Mouse (Mus musculus): ENCODE data around the gene Clhc1. TPM values are rescaled to one million over a fixed set of nuclear protein-coding genes. Genes with fewer than 3 reads are reported as not detected.
A peak's percentile ranks its signal among the peaks of the same experiment; 100 is the strongest.
"Not testable (repeated sequence)": the region's sequence is repeated elsewhere in the genome, so short reads cannot be mapped to it uniquely, and the experiment has no call there.

Gene Clhc1
- 0.21 to 4.8 TPM (median 2.6 TPM) in 3 replicates for total RNA-seq (2017)

DNA sequence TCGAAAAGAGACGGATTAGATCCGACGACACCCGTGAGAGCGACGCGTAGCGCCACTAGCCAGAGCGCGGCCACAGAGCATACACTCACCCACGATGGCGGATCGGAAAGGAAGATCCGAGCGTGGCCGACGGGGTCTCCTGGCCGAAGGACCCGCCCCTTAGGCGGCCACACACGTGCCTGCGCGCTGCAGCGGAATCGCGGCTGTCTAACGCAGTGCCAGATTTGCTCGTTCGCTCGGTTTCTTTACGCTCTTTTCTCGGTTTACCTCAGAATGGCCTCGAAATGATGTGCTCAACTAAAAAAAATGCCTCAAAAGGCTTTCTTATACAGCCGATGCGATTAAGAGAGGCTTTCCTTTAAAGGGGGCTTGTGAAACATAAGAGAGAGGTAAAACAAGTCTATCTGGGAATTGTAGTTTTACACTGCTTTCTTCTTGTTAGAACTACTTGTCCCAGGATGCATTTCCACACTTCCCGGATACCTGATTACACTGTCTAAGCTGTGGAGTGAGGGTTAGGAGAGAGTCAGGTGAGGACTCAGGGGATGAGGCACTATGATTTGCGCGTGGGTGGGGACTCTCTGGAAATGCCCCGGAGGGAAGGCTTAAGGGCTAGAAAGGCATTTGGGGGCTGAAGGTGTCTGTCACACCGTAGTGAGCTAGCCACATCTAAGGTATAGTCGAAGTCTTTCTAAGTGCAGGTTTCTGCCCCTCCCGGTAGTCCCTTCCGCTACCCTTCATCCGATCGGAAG is at the start of gene Clhc1, which contains the start of gene Rps27a:
Gene Clhc1 (plus strand): TSS at position 199 of the 752 bp plus-strand sequence.
Gene Rps27a (minus strand): TSS at position 358 of the 752 bp plus-strand sequence.
- ATAC-seq (replicated peaks; ENCODE audit: insufficient number of reproducible peaks, low FRiP score, low TSS enrichment, poor library complexity, severe bottlenecking): peak; percentile 89

DNA sequence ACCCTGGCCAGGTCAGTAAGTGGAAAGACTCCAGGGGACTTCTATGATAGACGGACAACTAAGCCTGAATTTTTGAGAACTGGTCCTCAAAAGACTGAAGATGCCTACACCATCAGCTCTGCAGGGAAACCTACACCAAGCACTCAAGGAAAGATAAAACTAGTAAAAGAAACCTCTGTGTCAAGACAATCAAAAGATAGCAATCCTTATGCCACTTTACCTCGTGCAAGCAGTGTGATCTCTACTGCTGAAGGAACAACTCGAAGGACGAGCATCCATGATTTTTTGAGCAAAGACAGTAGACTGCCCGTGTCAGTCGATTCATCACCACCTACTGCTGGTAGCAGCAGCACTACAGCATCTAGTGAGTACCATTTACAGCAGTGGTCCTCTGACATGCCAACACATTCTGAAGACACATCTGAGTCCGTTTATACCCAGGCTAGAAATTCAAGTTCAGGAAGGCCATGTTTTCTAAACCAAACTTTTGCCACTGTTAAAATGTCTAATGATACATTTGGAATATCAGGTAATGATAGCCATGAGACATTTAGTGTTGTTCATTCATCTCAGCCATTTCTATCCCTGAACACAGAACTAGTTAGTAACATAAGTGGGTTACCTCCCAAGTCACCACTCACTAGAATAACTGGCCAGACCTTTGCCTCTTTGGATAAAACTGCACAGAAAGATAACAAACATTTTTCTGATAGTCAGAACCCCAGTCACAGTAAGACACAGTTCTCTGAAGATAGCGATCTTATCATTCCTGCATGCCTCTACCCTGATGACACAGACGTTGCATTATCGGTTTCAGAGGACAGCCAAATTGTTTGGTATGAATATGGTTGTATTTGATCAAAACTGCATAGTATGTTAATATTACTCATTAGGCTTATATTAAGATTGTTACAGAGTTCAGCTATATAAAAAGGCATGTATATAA is 43.5 kb upstream of the Clhc1 start:
- no peak for ATAC-seq (replicated peaks; ENCODE audit: insufficient number of reproducible peaks, low FRiP score, low TSS enrichment, poor library complexity, severe bottlenecking)

DNA sequence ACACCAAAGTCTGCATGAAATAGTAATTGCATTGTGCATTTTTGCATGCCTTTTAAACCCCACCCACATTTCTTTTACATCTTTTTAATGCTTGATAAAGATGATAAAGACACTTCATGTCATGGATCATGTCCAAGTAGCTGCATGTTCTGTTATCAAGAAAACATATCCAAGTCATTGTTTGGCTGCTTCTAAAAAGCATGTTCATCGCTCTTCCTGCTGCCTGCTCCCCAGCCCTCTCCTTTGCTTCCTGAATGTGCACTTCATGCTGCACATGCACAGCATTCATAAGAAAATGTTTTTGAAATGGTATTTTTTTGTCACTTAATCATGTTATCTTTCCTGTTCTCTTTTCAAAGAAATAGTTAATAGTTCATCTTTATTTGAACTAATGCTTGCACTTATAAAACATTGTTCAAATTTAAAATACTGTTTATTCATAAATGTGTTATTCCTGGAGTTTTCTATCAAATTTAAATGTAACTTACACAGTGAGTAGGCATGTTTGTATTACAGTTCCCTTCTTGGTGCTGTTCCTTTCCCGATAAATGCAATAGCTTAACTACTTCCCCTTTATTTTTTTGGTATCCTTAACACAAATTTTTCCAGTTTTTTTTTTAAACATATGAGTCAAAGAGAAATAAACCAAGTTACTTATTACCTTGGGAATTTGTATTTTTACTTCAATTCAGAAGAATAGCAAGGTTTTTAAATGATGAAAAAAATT is 42.7 kb upstream of the Clhc1 start:
- ATAC-seq (replicated peaks; ENCODE audit: insufficient number of reproducible peaks, low FRiP score, low TSS enrichment, poor library complexity, severe bottlenecking): no peak

DNA sequence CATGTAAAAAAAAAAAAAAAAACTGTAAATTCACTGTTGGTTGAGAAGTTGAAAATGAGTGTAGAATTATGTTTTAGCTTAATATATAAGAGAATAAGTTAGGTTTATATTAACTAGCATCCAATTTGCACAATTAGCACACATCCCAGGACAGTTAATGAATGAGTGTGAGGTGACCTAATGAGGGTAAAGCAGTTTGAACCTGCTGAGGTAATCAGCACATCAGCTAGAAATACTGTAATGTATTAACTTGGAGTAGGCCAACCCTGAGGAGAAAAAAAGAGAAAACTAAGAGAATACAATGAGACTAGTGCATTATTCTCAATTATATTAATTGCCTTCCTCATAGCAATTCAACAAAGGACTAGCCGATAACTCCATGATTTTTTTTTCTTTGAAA is 38.3 kb upstream of the Clhc1 start:
- ATAC-seq (replicated peaks; ENCODE audit: insufficient number of reproducible peaks, low FRiP score, low TSS enrichment, poor library complexity, severe bottlenecking): no peak

DNA sequence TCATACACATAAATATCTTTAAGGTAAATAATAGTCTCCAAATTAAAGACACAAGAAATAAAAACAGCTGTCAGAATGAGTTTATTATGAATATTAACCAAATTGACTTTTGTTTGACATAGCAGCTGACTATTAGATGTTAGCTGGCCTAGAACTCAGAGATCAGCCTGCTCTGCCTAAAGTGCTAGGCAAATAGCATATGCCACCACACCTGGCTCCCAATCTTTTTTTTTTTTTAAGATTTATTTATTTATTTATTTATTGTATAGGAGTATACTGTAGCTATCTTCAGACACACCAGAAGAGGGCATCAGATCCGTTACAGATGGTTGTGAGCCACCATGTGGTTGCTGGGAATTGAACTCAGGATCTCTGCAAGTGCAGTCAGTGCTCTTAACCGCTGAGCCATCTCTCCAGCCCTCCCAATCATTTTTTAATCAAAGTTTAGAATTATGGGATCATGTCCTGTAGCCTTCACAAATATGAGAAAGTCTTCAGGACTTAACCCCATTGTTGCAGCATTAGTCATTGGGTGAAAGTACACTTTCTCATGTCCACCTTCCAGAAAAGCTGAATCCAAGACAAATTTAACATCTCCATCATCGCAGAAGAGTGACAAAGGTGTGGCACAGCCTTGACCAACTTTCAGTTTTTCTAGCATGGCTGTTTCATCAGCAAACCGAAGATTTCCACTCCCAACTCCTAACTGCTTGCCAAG is 34.8 kb upstream of the Clhc1 start:
- ATAC-seq (replicated peaks; ENCODE audit: insufficient number of reproducible peaks, low FRiP score, low TSS enrichment, poor library complexity, severe bottlenecking): no peak

DNA sequence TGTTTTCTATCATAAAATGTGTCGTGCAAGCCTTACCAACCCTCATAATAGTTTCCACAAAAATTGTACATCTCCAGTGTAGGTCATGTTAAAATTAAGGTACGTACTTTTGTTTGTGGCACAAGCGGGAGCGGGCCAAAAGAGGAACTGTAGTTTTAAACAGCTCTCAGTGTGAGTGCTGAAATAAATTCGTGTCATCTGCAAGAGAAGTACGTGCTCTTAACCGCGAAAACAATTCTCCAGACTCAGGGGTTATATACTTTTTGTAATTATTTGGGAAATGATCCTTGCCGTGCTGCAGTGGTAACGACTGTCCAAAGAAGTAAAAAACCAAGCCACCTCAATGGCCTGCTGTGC is 33.4 kb upstream of the Clhc1 start:
- peak; percentile 38; the same call in 1 of the 2 replicates for ATAC-seq (replicated peaks; ENCODE audit: insufficient number of reproducible peaks, low FRiP score, low TSS enrichment, poor library complexity, severe bottlenecking)

DNA sequence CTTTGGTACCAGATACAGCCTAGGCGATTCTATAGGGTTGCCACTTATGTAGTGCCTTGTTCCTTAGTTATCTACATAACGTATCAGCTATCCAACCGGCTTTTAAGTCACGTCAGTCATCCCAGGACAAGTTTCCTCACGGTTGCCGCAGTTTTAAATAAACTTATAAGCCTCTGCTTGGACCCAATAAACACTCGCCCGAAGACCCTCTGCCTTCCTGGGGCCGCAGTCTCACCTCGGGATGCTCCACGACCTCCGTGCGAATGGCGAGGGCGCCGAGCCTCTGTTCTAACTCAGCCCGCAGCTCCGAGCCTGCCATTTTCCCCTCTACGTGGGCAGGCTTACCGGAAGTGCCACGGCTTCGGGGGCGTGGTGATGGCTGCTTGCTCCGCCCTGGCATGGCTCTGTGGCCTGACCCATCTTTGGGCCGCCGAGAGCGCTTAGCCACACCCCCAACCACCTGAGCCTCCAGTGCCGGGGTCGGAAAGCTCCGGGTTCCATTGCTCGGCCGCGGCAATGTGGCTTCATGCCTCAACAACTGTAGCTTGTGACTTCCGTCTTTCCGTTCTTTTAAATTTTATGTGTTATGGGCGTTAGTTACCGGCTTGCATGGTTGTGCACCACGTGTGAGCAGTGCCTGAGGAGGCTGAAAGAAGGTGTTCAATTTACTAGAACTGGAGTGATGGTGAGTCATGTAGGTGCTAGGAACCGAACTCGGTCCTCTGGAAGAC is 32.9 kb upstream of the Clhc1 start, which contains the start of gene Prorsd1:
Gene Prorsd1 (minus strand): TSS at position 352 of the 731 bp plus-strand sequence.
- peak; percentile 98 for ATAC-seq (replicated peaks; ENCODE audit: insufficient number of reproducible peaks, low FRiP score, low TSS enrichment, poor library complexity, severe bottlenecking)

DNA sequence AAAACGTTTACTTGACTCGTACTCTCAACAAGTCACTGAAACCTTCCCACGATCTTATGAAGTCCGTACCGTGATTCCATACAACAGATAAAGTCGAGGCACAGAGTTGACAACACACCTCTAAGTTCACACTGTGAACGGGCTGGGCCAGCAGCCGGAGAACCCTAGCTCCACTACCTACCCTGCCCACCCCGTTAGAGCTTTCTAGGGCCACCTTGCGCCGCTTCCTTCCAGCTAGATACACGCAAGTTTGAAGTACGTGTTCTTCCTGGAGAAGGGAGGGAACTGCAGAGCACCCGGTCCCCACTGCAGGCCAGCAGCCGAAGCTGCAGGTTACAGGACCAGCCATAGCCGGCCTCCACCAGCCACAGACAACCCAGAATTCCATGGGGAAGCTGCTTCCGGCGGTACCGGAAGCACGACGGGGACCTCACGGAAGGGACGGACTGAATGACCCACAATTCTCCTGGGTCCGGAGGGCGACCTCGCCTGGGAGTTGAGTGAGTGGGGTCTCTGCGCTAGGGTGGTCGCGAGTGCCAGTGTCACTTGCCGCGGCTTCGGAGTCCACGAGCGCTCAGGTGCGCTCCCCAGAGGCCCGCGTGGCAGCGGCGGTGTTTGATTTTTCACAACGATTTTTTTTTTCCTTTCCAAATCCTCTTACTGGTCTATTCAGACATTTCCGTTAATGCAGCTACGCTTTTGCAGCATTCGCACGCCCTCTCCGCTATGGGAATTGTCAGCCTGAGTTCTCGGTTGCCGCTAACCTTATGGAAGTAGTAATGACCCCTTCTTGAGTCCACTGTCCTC is 21.6 kb upstream of the Clhc1 start, which contains the start of gene Mtif2:
Gene Mtif2 (plus strand): TSS at position 421 of the 807 bp plus-strand sequence.
- ATAC-seq (replicated peaks; ENCODE audit: insufficient number of reproducible peaks, low FRiP score, low TSS enrichment, poor library complexity, severe bottlenecking): peak; percentile 90

DNA sequence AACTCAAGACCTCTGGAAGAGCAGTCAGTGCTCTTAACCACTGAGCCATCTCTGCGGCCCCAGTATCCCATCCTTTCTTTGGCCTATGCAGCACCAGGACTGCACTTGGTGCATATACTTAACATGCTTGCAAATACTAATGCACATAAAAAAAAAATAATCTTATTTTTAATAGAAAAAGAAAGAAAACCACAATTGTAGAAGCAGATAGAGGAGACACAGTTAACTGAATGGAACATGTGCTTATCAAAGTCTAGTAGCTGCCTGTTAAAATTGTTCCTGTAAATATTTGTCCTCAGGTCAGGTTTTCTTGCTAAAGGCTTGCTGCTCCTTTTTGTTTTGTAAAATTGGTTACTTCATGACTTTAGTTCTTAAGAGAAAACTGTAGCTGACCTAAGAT is 9.5 kb upstream of the Clhc1 start:
- no peak for ATAC-seq (replicated peaks; ENCODE audit: insufficient number of reproducible peaks, low FRiP score, low TSS enrichment, poor library complexity, severe bottlenecking)

DNA sequence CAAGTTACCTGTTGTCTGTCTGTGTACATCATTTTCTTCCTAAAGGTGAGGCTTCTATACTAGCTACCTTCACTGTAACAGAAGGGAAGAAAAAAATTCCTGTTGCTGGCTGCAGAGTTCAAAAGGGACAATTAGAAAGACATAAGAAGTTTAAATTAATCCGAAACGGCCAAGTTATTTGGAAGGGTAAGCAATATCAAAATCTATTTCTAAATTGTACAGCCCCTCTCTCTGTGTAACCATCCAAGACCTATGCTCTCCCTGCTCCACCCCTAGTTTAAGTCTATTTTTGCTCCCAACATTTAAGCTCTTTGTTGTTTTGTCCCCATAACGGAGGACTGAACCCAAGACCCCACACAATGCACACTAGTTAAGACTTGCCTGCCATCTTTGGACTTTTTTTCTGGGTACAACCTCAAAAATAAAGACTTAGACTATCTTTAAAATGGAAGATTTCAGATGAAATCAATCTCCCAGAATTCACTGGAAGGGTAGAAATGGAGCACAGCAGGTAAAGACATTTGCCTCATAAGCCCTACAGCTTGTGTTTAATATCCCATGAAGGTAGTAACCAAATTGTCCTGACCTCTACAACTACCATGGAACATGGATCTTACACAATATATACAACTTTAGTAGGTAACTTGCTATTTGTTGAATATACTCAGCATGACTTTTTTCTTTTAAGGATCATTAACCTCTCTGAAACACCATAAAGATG is 3.4 kb upstream of the Clhc1 start:
- ATAC-seq (replicated peaks; ENCODE audit: insufficient number of reproducible peaks, low FRiP score, low TSS enrichment, poor library complexity, severe bottlenecking): no peak

DNA sequence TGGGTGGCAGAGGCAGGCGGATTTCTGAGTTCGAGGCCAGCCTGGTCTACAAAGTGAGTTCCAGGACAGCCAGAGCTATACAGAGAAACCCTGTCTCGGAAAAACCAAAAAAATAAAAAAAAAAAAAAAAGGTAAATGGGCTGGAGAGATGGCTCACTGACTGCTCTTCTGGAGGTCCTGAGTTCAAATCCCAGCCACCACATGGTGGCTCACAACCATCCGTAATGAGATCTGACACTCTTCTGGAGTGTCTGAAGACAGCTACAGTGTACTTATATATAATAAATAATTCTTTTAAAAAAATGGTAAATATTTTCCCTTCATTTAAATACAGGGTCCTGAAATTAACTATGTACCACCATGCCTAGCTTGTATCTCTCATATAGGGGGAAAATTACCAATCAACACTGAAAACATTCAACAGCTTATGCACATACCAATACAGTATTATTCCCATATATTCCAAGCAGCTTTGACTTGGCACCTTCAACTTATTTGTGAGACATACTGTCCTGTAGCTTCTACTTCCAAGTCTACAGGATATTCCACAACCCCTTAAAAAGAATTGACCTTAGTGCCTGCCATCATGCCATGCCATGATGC is 2.5 kb upstream of the Clhc1 start:
- not testable (repeated sequence) for ATAC-seq (replicated peaks; ENCODE audit: insufficient number of reproducible peaks, low FRiP score, low TSS enrichment, poor library complexity, severe bottlenecking)

DNA sequence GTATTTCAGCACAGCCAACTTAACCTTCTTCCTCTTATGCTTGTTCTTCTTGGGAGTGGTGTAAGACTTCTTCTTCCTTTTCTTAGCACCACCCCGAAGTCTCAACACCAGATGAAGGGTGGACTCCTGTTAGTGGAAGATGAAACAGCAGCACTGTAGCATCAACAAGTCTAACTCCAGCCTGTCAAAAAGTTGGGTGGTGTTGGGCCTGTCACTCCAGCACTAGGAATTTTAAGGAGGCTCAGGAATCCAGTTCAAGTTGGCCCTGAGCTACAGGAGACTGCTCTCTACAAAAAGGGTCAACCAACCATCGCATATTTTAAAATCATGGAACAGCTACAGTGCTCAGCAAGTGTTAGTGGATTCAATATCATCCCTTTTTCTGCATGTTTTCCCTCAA is 1.5 kb upstream of the Clhc1 start:
- not testable (repeated sequence) for ATAC-seq (replicated peaks; ENCODE audit: insufficient number of reproducible peaks, low FRiP score, low TSS enrichment, poor library complexity, severe bottlenecking)

DNA sequence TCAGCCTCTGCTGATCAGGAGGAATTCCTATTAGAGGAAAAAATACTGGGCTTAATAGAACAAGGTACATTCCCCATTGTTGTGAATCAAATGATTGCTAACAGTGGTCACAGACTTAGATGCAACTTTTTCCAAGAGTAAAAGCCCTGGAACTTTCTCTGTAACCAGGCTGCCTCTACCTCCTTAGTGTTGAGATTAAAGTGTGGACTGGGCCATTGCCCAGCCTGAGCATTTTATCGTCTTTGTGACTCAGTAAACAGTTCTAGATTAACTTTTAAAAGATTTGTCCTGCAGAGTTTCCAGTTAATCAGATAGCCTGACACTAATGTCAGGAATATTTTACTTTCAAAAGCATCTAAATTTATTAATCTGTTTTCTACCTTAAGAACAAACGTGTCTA is 988 bp upstream of the Clhc1 start:
- no peak for ATAC-seq (replicated peaks; ENCODE audit: insufficient number of reproducible peaks, low FRiP score, low TSS enrichment, poor library complexity, severe bottlenecking)

DNA sequence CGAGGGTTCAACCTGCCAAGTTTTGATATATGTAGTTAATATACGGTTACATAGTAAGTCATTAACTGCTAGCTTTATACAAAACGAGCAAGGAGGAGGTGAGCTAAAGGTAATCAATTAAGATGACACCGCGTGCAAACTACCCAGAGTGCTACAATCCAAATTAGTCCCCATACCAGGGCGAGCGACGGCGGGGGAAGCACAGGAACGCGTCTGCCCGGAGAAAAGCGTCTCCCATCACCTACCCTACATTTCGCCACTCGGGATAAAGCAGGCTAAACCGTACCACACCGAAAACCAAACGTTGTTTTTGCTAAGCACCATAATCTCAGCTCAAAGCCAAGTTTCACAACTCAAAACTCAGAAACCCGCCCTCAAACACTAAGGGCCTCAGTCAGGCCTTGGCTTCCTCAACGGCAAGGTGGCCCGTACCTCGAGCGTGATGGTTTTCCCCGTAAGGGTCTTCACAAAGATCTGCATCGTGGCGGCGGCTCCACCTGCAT is 450 bp upstream of the Clhc1 start:
- peak; percentile 1; the same call in 1 of the 2 replicates for ATAC-seq (replicated peaks; ENCODE audit: insufficient number of reproducible peaks, low FRiP score, low TSS enrichment, poor library complexity, severe bottlenecking)

DNA sequence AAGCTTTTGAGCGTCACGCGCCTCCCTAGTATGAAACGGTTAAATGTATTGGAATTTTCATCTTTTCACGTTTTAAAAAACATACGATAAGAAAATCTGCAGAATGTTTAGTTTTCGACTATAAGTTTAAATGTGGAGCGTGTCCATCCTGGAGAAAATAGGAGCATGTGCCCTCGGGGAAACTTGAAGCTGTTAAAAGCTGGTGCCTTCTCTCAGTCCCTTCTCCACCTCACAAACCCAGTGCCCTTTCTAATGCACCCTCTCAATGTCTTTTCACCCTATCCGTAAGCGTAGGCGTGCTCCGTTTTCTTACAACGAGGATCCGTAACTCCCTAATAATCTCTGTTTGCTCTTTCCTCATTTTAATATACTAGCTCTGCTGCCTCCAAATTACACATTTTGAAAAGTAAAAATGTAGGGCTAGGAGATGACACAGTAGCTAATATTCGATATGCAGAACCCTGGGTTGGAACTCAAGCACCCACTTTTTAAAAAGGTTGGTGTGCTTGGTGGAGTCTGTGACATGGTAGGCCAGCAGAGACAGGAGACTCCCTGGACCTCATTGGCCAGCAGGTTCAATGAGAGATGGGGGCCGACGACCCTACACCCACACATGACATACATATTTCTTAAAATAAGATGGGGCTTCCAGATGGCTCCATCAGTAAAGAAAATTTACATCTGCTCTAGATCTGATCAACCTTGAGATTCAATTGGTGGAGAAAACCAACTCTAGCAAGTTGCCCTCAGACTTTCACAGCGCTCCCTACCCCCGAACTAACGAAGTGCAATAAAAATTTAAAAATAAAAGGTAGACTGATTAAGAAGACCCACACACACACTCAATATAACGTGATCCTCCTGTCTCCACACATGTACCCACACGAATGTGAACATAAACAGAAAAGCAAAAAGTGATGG is 1.0 kb downstream of the Clhc1 start:
- ATAC-seq (replicated peaks; ENCODE audit: insufficient number of reproducible peaks, low FRiP score, low TSS enrichment, poor library complexity, severe bottlenecking): no peak

Measured in monocyte, adult 5-6 weeks (primary cell).